Mouse (Mus musculus): ENCODE measurements around the gene Adgrl2. TPM values are rescaled to one million over a fixed set of nuclear protein-coding genes. Genes with fewer than 3 reads are reported as not detected.

Gene Adgrl2
- polyA plus RNA-seq, 1 experiment from 2014 or later = 132 TPM

- peak; percentile 74 for ATAC-seq
- Histone ChIP-seq H3K4me1 (replicated peaks; ENCODE audit: control insufficient read depth, insufficient read depth, low read length) (peaks cover 38% of the 10 kb centered on the region), H3K4me2 (ENCODE audit: low read length) (peak overlapping the region; percentile 30)
These were observed 50.9 kb downstream of the Adgrl2 start for GRCm38 (mm10) chr3:148939457-148939856.

GRCm38 (mm10) chr3:148935056-148935455, 55.3 kb downstream of the Adgrl2 start:
- Histone ChIP-seq H3K4me1 (replicated peaks; ENCODE audit: control insufficient read depth, insufficient read depth, low read length) (peaks cover 29% of the 10 kb centered on the region), H3K9ac (replicated peaks; ENCODE audit: low read depth, low read length) (no peak overlapping the region), H3K9me3 (ENCODE audit: control insufficient read depth, low read length) (no peaks in the 10 kb centered on the region), H3K27me3 (replicated peaks; ENCODE audit: control insufficient read depth, insufficient read depth, low read length) (no peaks in the 10 kb centered on the region), H3K4me3 (replicated peaks; ENCODE audit: low read length) (no peak overlapping the region), H3K27ac (ENCODE audit: low read length) (peak overlapping the region; percentile 92), H3K36me3 (ENCODE audit: control insufficient read depth, insufficient read depth) (no peaks in the 10 kb centered on the region), H3K4me2 (ENCODE audit: low read length) (no peak overlapping the region)
- 53% methylated on average over 9 of the region's 9 CpGs for WGBS
- ATAC-seq = peak; percentile 89

More at GRCm38 (mm10) chr3:148939457-148939856, 50.9 kb downstream of the Adgrl2 start:
- Histone ChIP-seq H3K36me3 (ENCODE audit: control insufficient read depth, insufficient read depth) (no peaks in the 10 kb centered on the region), H3K9ac (replicated peaks; ENCODE audit: low read depth, low read length) (no peak overlapping the region), H3K27me3 (replicated peaks; ENCODE audit: control insufficient read depth, insufficient read depth, low read length) (no peaks in the 10 kb centered on the region), H3K27ac (ENCODE audit: low read length) (peak overlapping the region; percentile 88), H3K4me3 (replicated peaks; ENCODE audit: low read length) (no peak overlapping the region), H3K9me3 (ENCODE audit: control insufficient read depth, low read length) (no peaks in the 10 kb centered on the region)
- WGBS = 7% methylated on average over 7 of the region's 7 CpGs

GRCm38 (mm10) chr3:148934279-148934678, 56.1 kb downstream of the Adgrl2 start:
- Histone ChIP-seq H3K27me3 (replicated peaks; ENCODE audit: control insufficient read depth, insufficient read depth, low read length) (no peaks in the 10 kb centered on the region), H3K4me1 (replicated peaks; ENCODE audit: control insufficient read depth, insufficient read depth, low read length) (peaks cover 22% of the 10 kb centered on the region), H3K9me3 (ENCODE audit: control insufficient read depth, low read length) (no peaks in the 10 kb centered on the region), H3K36me3 (ENCODE audit: control insufficient read depth, insufficient read depth) (no peaks in the 10 kb centered on the region), H3K27ac (ENCODE audit: low read length) (peak overlapping the region; percentile 75), H3K4me3 (replicated peaks; ENCODE audit: low read length) (no peak overlapping the region), H3K4me2 (ENCODE audit: low read length) (no peak overlapping the region), H3K9ac (replicated peaks; ENCODE audit: low read depth, low read length) (no peak overlapping the region)
- ATAC-seq = no peak
- 66% methylated on average over 5 of the region's 5 CpGs for WGBS

GRCm38 (mm10) chr3:148933160-148933559, 57.2 kb downstream of the Adgrl2 start:
- no peak overlapping the region for H3K27ac ChIP-seq (ENCODE audit: low read length)
- no peaks in the 10 kb centered on the region for H3K9me3 ChIP-seq (ENCODE audit: control insufficient read depth, low read length)
- no peak for ATAC-seq

GRCm38 (mm10) chr3:148930913-148931312, 59.4 kb downstream of the Adgrl2 start:
- no peaks in the 10 kb centered on the region for H3K27me3 ChIP-seq (replicated peaks; ENCODE audit: control insufficient read depth, insufficient read depth, low read length)
- 77% methylated on average over 6 of the region's 6 CpGs for WGBS
- no peak overlapping the region for H3K9ac ChIP-seq (replicated peaks; ENCODE audit: low read depth, low read length)
- ATAC-seq = no peak
- no peak overlapping the region for H3K27ac ChIP-seq (ENCODE audit: low read length)
- H3K4me3 ChIP-seq (replicated peaks; ENCODE audit: low read length) = no peak overlapping the region
- no peak overlapping the region for H3K4me2 ChIP-seq (ENCODE audit: low read length)
- H3K9me3 ChIP-seq (ENCODE audit: control insufficient read depth, low read length) = no peaks in the 10 kb centered on the region
- H3K36me3 ChIP-seq (ENCODE audit: control insufficient read depth, insufficient read depth) = no peaks in the 10 kb centered on the region
- peaks cover 13% of the 10 kb centered on the region for H3K4me1 ChIP-seq (replicated peaks; ENCODE audit: control insufficient read depth, insufficient read depth, low read length)

More at GRCm38 (mm10) chr3:148933160-148933559, 57.2 kb downstream of the Adgrl2 start:
- 82% methylated on average over 6 of the region's 6 CpGs for WGBS
- no peak overlapping the region for H3K4me3 ChIP-seq (replicated peaks; ENCODE audit: low read length)
- H3K36me3 ChIP-seq (ENCODE audit: control insufficient read depth, insufficient read depth) = no peaks in the 10 kb centered on the region
- H3K27me3 ChIP-seq (replicated peaks; ENCODE audit: control insufficient read depth, insufficient read depth, low read length) = no peaks in the 10 kb centered on the region
- peaks cover 18% of the 10 kb centered on the region for H3K4me1 ChIP-seq (replicated peaks; ENCODE audit: control insufficient read depth, insufficient read depth, low read length)
- no peak overlapping the region for H3K4me2 ChIP-seq (ENCODE audit: low read length)
- H3K9ac ChIP-seq (replicated peaks; ENCODE audit: low read depth, low read length) = no peak overlapping the region

- no peak overlapping the region for H3K4me2 ChIP-seq (ENCODE audit: low read length)
- no peaks in the 10 kb centered on the region for H3K9me3 ChIP-seq (ENCODE audit: control insufficient read depth, low read length)
- no peak overlapping the region for H3K27ac ChIP-seq (ENCODE audit: low read length)
- H3K4me3 ChIP-seq (replicated peaks; ENCODE audit: low read length) = no peak overlapping the region
- no peaks in the 10 kb centered on the region for H3K36me3 ChIP-seq (ENCODE audit: control insufficient read depth, insufficient read depth)
- peaks cover 13% of the 10 kb centered on the region for H3K4me1 ChIP-seq (replicated peaks; ENCODE audit: control insufficient read depth, insufficient read depth, low read length)
- no peak overlapping the region for H3K9ac ChIP-seq (replicated peaks; ENCODE audit: low read depth, low read length)
- WGBS = 68% methylated on average over 3 of the region's 3 CpGs
- no peak for ATAC-seq
- H3K27me3 ChIP-seq (replicated peaks; ENCODE audit: control insufficient read depth, insufficient read depth, low read length) = no peaks in the 10 kb centered on the region
These were observed 64.0 kb downstream of the Adgrl2 start for GRCm38 (mm10) chr3:148926330-148926729.

GRCm38 (mm10) chr3:148922618-148923095, 67.7 kb downstream of the Adgrl2 start:
- peak; percentile 81 for ATAC-seq
- WGBS = 26% methylated on average over 14 of the region's 14 CpGs
- Histone ChIP-seq H3K27ac (ENCODE audit: low read length) (peak overlapping the region; percentile 73), H3K27me3 (replicated peaks; ENCODE audit: control insufficient read depth, insufficient read depth, low read length) (no peaks in the 10 kb centered on the region), H3K4me3 (replicated peaks; ENCODE audit: low read length) (peak overlapping the region; percentile 31), H3K9ac (replicated peaks; ENCODE audit: low read depth, low read length) (0 out of 2 replicates have a peak overlapping the region, but pooled peaks have one; percentile 15), H3K36me3 (ENCODE audit: control insufficient read depth, insufficient read depth) (no peaks in the 10 kb centered on the region), H3K9me3 (ENCODE audit: control insufficient read depth, low read length) (no peaks in the 10 kb centered on the region), H3K4me2 (ENCODE audit: low read length) (peak overlapping the region; percentile 50), H3K4me1 (replicated peaks; ENCODE audit: control insufficient read depth, insufficient read depth, low read length) (peaks cover 13% of the 10 kb centered on the region)

- ATAC-seq = no peak
- no peaks in the 10 kb centered on the region for H3K9me3 ChIP-seq (ENCODE audit: control insufficient read depth, low read length)
- WGBS = 38% methylated on average over 13 of the region's 13 CpGs
- peaks cover 13% of the 10 kb centered on the region for H3K4me1 ChIP-seq (replicated peaks; ENCODE audit: control insufficient read depth, insufficient read depth, low read length)
- peak overlapping the region; percentile 73; the same call in 1 of the 2 replicates for H3K27ac ChIP-seq (ENCODE audit: low read length)
- no peaks in the 10 kb centered on the region for H3K27me3 ChIP-seq (replicated peaks; ENCODE audit: control insufficient read depth, insufficient read depth, low read length)
- H3K36me3 ChIP-seq (ENCODE audit: control insufficient read depth, insufficient read depth) = no peaks in the 10 kb centered on the region
- peak overlapping the region; percentile 31 for H3K4me3 ChIP-seq (replicated peaks; ENCODE audit: low read length)
- H3K4me2 ChIP-seq (ENCODE audit: low read length) = peak overlapping the region; percentile 50
- H3K9ac ChIP-seq (replicated peaks; ENCODE audit: low read depth, low read length) = no peak overlapping the region
These were observed 68.3 kb downstream of the Adgrl2 start for GRCm38 (mm10) chr3:148921966-148922587.

- no peaks in the 10 kb centered on the region for H3K36me3 ChIP-seq (ENCODE audit: control insufficient read depth, insufficient read depth)
- peaks cover 17% of the 10 kb centered on the region for H3K4me1 ChIP-seq (replicated peaks; ENCODE audit: control insufficient read depth, insufficient read depth, low read length)
- no peak overlapping the region for H3K4me3 ChIP-seq (replicated peaks; ENCODE audit: low read length)
- H3K27ac ChIP-seq (ENCODE audit: low read length) = no peak overlapping the region
- WGBS = 47% methylated on average over 6 of the region's 6 CpGs
- H3K4me2 ChIP-seq (ENCODE audit: low read length) = no peak overlapping the region
- no peaks in the 10 kb centered on the region for H3K9me3 ChIP-seq (ENCODE audit: control insufficient read depth, low read length)
- H3K9ac ChIP-seq (replicated peaks; ENCODE audit: low read depth, low read length) = no peak overlapping the region
- no peaks in the 10 kb centered on the region for H3K27me3 ChIP-seq (replicated peaks; ENCODE audit: control insufficient read depth, insufficient read depth, low read length)
- no peak for ATAC-seq
These were observed 69.5 kb downstream of the Adgrl2 start for GRCm38 (mm10) chr3:148920881-148921280.

Measured in forebrain, embryonic 16.5 days (tissue).